Mouse (Mus musculus): ENCODE measurements around the gene Wdr66. TPM values are rescaled to one million over a fixed set of nuclear protein-coding genes. Genes with fewer than 3 reads are reported as not detected.
A peak's percentile ranks its signal among the peaks of the same experiment; 100 is the strongest.

Wdr66 gene
- total RNA-seq, 2 experiments from 2014 or later = 6.0 to 6.2 TPM

GRCm38 (mm10) chr5:123326006-123326750 lies 74.3 kb downstream of the Wdr66 start:
- no peak for TF ChIP-seq CTCF (IDR thresholded peaks at IDR 0.05)
- DNase-seq (ENCODE audit: extremely low spot score in 1 of 2, low spot score in 2 of 2) = peak in 1 of 2 experiments; percentile 33
- intact Hi-C loops (cut with DNase I) = loop anchor here (1.0 to 5.0 kb wide), 2 partner anchors 18 to 69 kb away; no protein-coding TSS in a partner anchor
- Histone ChIP-seq H3K27ac (peak overlapping the region; percentile 71), H3K4me3 (no peak overlapping the region)

GRCm38 (mm10) chr5:123326751-123327148 lies 74.8 kb downstream of the Wdr66 start:
- intact Hi-C loops (cut with DNase I) = loop anchor here (1.0 to 5.0 kb wide), 2 partner anchors 18 to 69 kb away; no protein-coding TSS in a partner anchor
- peak overlapping the region; percentile 71 for H3K27ac ChIP-seq
- no peak for TF ChIP-seq CTCF (IDR thresholded peaks at IDR 0.05)
- peak; percentile 31 to 50 for DNase-seq (ENCODE audit: extremely low spot score in 1 of 2, low spot score in 2 of 2)
- no peak overlapping the region for H3K4me3 ChIP-seq

- no peak for DNase-seq (ENCODE audit: extremely low spot score in 1 of 2, low spot score in 2 of 2)
- intact Hi-C loops (cut with DNase I) = loop anchor here (5.0 kb wide), 1 partner anchor 70 kb away; no protein-coding TSS in a partner anchor
These were observed 75.8 kb downstream of the Wdr66 start for GRCm38 (mm10) chr5:123327686-123328085.

GRCm38 (mm10) chr5:123333566-123333965 lies 81.7 kb downstream of the Wdr66 start:
- Histone ChIP-seq H3K4me3 (no peak overlapping the region), H3K27ac (no peak overlapping the region)
- intact Hi-C loops (cut with DNase I) = no loop called here
- DNase-seq (ENCODE audit: extremely low spot score in 1 of 2, low spot score in 2 of 2) = no peak
- TF ChIP-seq CTCF (IDR thresholded peaks at IDR 0.05) = no peak

More at GRCm38 (mm10) chr5:123327686-123328085, 75.8 kb downstream of the Wdr66 start:
- Histone ChIP-seq H3K27ac (no peak overlapping the region), H3K4me3 (no peak overlapping the region)
- TF ChIP-seq CTCF (IDR thresholded peaks at IDR 0.05) = no peak

GRCm38 (mm10) chr5:123336205-123336961 lies 84.5 kb downstream of the Wdr66 start:
- intact Hi-C loops (cut with DNase I) = no loop called here
- no peak overlapping the region for H3K27ac ChIP-seq
- no peak for TF ChIP-seq CTCF (IDR thresholded peaks at IDR 0.05)
- DNase-seq (ENCODE audit: extremely low spot score in 1 of 2, low spot score in 2 of 2) = no peak
- no peak overlapping the region for H3K4me3 ChIP-seq

GRCm38 (mm10) chr5:123338463-123338862 lies 86.6 kb downstream of the Wdr66 start:
- intact Hi-C loops (cut with DNase I) = no loop called here
- no peak for TF ChIP-seq CTCF (IDR thresholded peaks at IDR 0.05)
- H3K27ac ChIP-seq = no peak overlapping the region; the same call in 1 of the 2 replicates
- DNase-seq (ENCODE audit: extremely low spot score in 1 of 2, low spot score in 2 of 2) = peak in 1 of 2 experiments; percentile 26
- H3K4me3 ChIP-seq = no peak overlapping the region

GRCm38 (mm10) chr5:123343707-123344627 lies 92.1 kb downstream of the Wdr66 start, which contains the start of gene Bcl7a:
Bcl7a (plus strand) TSS chr5:123343834.
- TF ChIP-seq CTCF (IDR thresholded peaks at IDR 0.05) = peak; percentile 22
- peak; percentile 93 to 96 for DNase-seq (ENCODE audit: extremely low spot score in 1 of 2, low spot score in 2 of 2)
- intact Hi-C loops (cut with DNase I) = loop anchor here (1.0 kb wide), 2 partner anchors 18 to 87 kb away; no protein-coding TSS in a partner anchor
- Histone ChIP-seq H3K27ac (peak within 1 kb of the TSS; percentile 96), H3K4me3 (peak within 1 kb of the TSS; percentile 86)

GRCm38 (mm10) chr5:123344628-123344962 lies 92.7 kb downstream of the Wdr66 start:
- peak overlapping the region; percentile 96 for H3K27ac ChIP-seq
- peak overlapping the region; percentile 86 for H3K4me3 ChIP-seq
- no peak for TF ChIP-seq CTCF (IDR thresholded peaks at IDR 0.05)
- no peak for DNase-seq (ENCODE audit: extremely low spot score in 1 of 2, low spot score in 2 of 2)
- intact Hi-C loops (cut with DNase I) = loop anchor here (1.0 kb wide), 2 partner anchors 18 to 87 kb away; no protein-coding TSS in a partner anchor

- H3K27ac ChIP-seq = peak overlapping the region; percentile 96
- no peak for TF ChIP-seq CTCF (IDR thresholded peaks at IDR 0.05)
- peak; percentile 60 to 65 for DNase-seq (ENCODE audit: extremely low spot score in 1 of 2, low spot score in 2 of 2)
- intact Hi-C loops (cut with DNase I) = loop anchor here (1.0 kb wide), 2 partner anchors 19 to 88 kb away; no protein-coding TSS in a partner anchor
- H3K4me3 ChIP-seq = peak overlapping the region; percentile 86
These were observed 93.3 kb downstream of the Wdr66 start for GRCm38 (mm10) chr5:123344963-123345852.
